Mouse (Mus musculus): ENCODE results near the gene Mapk8ip1.

DNA sequence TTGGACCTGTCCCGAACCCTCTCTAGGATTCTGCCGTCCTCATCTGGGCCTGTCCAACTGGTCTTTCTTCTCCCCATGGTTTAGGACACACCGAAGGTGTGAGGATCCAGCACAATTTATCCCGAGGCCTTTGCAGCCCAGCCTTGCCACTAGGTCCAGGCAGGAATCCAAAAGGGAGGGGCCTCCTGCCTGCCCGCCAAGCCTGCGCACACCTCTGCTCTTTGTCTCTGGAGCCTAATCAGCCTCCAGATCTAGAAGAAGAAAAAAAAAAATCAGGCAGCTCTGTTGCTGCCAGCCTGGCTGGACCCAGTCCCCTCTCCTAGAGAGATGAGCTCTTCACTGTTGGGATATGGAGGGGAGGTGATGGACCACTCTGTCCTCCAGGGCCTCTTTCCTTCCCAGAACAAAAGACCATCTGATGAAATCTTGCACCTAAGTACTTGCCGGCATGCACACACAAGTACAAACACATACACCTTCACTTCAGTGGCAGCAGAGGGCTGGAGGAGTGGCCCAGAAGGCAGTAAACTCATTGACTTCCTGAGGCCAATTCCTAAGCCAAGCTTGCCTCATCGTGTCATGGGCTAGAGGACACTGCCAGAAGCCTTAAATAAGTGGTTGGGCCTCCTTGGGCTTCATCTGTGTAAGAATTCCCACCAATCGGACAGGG, 28.2 kb downstream of the Mapk8ip1 start:
- no peak for TF ChIP-seq GATA1 (IDR thresholded peaks at IDR 0.05; ENCODE audit: borderline replicate concordance, low read length)
- no peak for TF ChIP-seq FLI1 (IDR thresholded peaks at IDR 0.05; ENCODE audit: low read length)
